Mouse (Mus musculus) hindbrain, postnatal 0 days (tissue): ENCODE measurements around the gene Siglecg. TPM values are rescaled to one million over a fixed set of nuclear protein-coding genes. Genes with fewer than 3 reads are reported as not detected.

Experiments
- ATAC-seq: fragments of 200-750 bp; cut with Nextera tagmentation; 2 replicates; pipeline ENCODE4 v1.8.0; 2017; ENCODE audit warnings: mild to moderate bottlenecking, moderate TSS enrichment, moderate library complexity
- DNase-seq: peaks from one replicate; pipeline ENCODE4 v3.0.0-alpha.2; 2015; ENCODE audit warnings: low spot score
- H3K27ac ChIP-seq: fragments of 300-500 bp; sonication (generic); 2 replicates; pipeline ENCODE4 v1.5.1; 2014; ENCODE audit warnings: mild to moderate bottlenecking
- H3K27me3 ChIP-seq: fragments of 300-500 bp; sonication (generic); 2 replicates; pipeline ENCODE4 v1.6.1; 2014; ENCODE audit warnings: low read length, mixed read lengths; ENCODE audit not compliant: insufficient read depth
- H3K36me3 ChIP-seq: fragments of 300-500 bp; sonication (generic); 2 replicates; pipeline ENCODE4 v1.6.1; 2014; ENCODE audit warnings: low read length, mixed read lengths; ENCODE audit not compliant: insufficient read depth
- H3K4me1 ChIP-seq: fragments of 300-500 bp; sonication (generic); 2 replicates; pipeline ENCODE4 v1.6.1; 2014; ENCODE audit warnings: antibody characterized with exemption, low read length, mixed read lengths; ENCODE audit not compliant: insufficient read depth
- H3K4me2 ChIP-seq: fragments of 300-500 bp; sonication (generic); 2 replicates; pipeline ENCODE4 v1.6.1; 2014; ENCODE audit warnings: low read depth, mild to moderate bottlenecking, low read length, moderate library complexity, mixed read lengths
- H3K4me3 ChIP-seq: fragments of 300-500 bp; sonication (generic); 2 replicates; pipeline ENCODE4 v1.5.1; 2014; ENCODE audit warnings: low read length
- H3K9ac ChIP-seq: fragments of 300-500 bp; sonication (generic); replicated peaks from 2 replicates; pipeline ENCODE4 v1.6.1; 2014; ENCODE audit warnings: mild to moderate bottlenecking, low read length, moderate library complexity, mixed read lengths
- H3K9me3 ChIP-seq: fragments of 300-500 bp; sonication (generic); 2 replicates; pipeline ENCODE4 v1.6.1; 2016; ENCODE audit warnings: low read length, mixed read lengths
- CTCF ChIP-seq: IDR thresholded peaks from 2 replicates; pipeline ENCODE4 v1.5.1; 2016; ENCODE audit warnings: antibody characterized with exemption, control low read depth, low read depth
- WGBS: fragments of 180-500 bp; shearing (Covaris S2); extraction: QIAGEN DNeasy Blood & Tissue Kit; methylation state at CpG from one replicate; pipeline ENCODE4 v1.1.7; 2014; 5-methylcytosine and 5-hydroxymethylcytosine counted together
- polyA plus RNA-seq: library from polyadenylated mRNA; unstranded; fragments of >200 nt; fragmentation: Nextera tagmentation; extraction: Ambion mirVana; gene quantifications from 2 replicates; pipeline ENCODE4 v1.2.1, GENCODE M21; 2015
- total RNA-seq: library from RNA; depleted of rRNA; stranded (reverse); fragments of >200 nt; gene quantifications from 2 replicates; pipeline ENCODE4 v1.2.3, GENCODE M21; 2014

The Siglecg gene
- total and polyA plus RNA-seq, 2 experiments from 2014 or later: not detected

DNA sequence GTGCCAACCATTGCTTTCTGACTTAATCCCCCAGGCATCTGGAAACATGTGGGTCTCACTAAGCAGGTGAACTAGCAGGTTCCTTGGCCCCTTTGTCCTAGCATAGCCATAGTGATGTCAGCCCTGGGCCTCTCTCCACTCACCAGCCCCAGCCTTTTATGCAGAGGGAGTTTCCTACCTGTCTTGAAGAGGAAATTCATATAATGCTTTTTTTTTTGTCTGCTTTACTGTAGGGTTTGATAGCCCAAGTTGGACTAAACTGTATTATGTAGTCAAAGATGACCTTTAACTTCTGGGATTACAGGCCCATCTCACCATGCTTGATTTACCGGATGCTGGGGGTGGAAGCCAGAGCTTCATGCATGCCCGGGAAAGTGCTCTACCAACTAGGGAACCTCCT lies 41.8 kb downstream of the Siglecg start:
- Histone ChIP-seq H3K4me1 (peaks cover 3% of the 10 kb centered on the region; the same call in 1 of the 2 replicates), H3K27ac (no peak overlapping the region), H3K4me3 (no peak overlapping the region), H3K9ac (no peak overlapping the region), H3K27me3 (no peaks in the 10 kb centered on the region), H3K9me3 (no peaks in the 10 kb centered on the region), H3K36me3 (peaks cover 13% of the 10 kb centered on the region; the same call in 1 of the 2 replicates), H3K4me2 (no peak overlapping the region)
- 98% methylated on average over 2 of the region's 2 CpGs for WGBS
- no peak for TF ChIP-seq CTCF
- ATAC-seq: no peak
- DNase-seq: no peak

DNA sequence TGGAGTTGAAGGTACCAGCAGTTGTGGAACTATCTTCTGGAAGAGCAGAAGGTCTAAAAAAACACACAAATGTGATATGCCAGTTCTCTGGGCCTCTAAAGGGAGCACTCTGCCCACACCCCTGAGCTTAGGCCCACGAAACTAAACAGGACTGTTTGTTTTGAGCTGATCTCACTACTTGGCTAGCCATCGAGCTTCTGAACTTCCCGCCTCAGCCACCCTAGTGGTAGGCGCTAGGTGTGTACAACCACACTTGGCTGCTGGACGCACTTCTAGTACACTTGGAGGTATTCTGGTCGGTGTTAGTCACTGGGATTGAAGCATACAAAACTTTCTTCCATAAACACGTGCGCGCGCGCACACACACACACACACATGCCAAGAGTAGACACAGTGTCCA lies 43.7 kb downstream of the Siglecg start:
- H3K4me2 ChIP-seq: no peak overlapping the region
- WGBS: 95% methylated on average over 11 of the region's 11 CpGs
- H3K27me3 ChIP-seq: no peaks in the 10 kb centered on the region
- peaks cover 21% of the 10 kb centered on the region; the same call in 1 of the 2 replicates for H3K36me3 ChIP-seq
- ATAC-seq: no peak
- TF ChIP-seq CTCF: no peak
- H3K4me1 ChIP-seq: no peaks in the 10 kb centered on the region
- H3K4me3 ChIP-seq: no peak overlapping the region
- no peaks in the 10 kb centered on the region for H3K9me3 ChIP-seq
- no peak overlapping the region for H3K27ac ChIP-seq
- no peak for DNase-seq
- no peak overlapping the region for H3K9ac ChIP-seq

- no peaks in the 10 kb centered on the region for H3K9me3 ChIP-seq
- 34% methylated on average over 4 of the region's 4 CpGs for WGBS
- ATAC-seq (peak; percentile 37; the same call in 1 of the 2 replicates), DNase-seq (peak; percentile 7)
- H3K4me3 ChIP-seq: no peak overlapping the region
- H3K4me1 ChIP-seq: no peaks in the 10 kb centered on the region
- H3K36me3 ChIP-seq: peaks cover 22% of the 10 kb centered on the region; the same call in 1 of the 2 replicates
- H3K27ac ChIP-seq: no peak overlapping the region
- H3K4me2 ChIP-seq: no peak overlapping the region
- TF ChIP-seq CTCF: peak; percentile 48
- no peaks in the 10 kb centered on the region for H3K27me3 ChIP-seq
- H3K9ac ChIP-seq: no peak overlapping the region
Observed at GRCm38 (mm10) chr7:43452609-43453008, 44.6 kb downstream of the Siglecg start.

DNA sequence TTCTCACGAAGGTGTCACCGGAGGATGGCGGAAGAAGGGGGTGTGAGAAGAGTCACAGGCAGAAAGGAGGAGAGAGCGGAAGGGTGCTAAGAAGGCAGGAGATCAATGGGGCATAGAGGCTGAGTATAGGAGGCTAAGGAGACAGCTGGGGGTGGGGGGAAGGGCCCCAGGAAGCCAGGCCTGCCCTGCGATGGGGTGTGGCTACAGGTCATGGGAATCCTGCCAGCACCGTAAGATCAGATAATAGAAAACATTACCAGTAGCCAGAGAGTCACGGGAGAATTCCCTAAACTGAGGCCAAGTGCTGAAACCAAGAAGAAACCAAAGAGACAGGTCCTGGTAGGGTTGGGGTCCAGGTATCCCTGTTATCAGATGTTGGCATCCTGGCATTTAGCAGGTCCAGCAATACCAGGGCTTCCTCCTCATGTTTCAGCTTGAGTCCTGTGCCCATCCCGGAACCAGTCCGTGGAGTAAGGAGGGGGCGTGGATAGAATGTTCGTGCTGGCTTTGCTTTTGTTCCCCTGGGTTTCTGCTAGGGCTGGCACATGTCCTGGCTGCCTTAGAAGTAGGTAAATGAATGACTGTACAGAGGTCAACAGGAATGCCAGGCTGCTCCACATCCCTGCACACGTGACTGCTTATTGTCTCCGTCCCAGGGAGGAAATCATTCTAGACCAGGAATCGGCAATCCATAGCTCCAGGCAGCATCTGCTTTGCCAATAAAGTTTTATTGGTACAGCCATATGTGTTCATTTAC lies 45.8 kb downstream of the Siglecg start:
- Histone ChIP-seq H3K4me2 (no peak overlapping the region), H3K4me1 (no peaks in the 10 kb centered on the region), H3K27ac (no peak overlapping the region), H3K4me3 (no peak overlapping the region), H3K9me3 (no peaks in the 10 kb centered on the region), H3K9ac (no peak overlapping the region), H3K27me3 (no peaks in the 10 kb centered on the region), H3K36me3 (peaks cover 22% of the 10 kb centered on the region; the same call in 1 of the 2 replicates)
- ATAC-seq: no peak
- no peak for DNase-seq
- TF ChIP-seq CTCF: no peak
- 85% methylated on average over 14 of the region's 14 CpGs for WGBS

- TF ChIP-seq CTCF: no peak
- no peaks in the 10 kb centered on the region for H3K4me1 ChIP-seq
- ATAC-seq: no peak
- 93% methylated on average over 6 of the region's 6 CpGs for WGBS
- H3K9ac ChIP-seq: no peak overlapping the region
- H3K9me3 ChIP-seq: no peaks in the 10 kb centered on the region
- no peak for DNase-seq
- H3K36me3 ChIP-seq: peaks cover 22% of the 10 kb centered on the region; the same call in 1 of the 2 replicates
- no peak overlapping the region for H3K4me3 ChIP-seq
- no peak overlapping the region for H3K27ac ChIP-seq
- no peak overlapping the region for H3K4me2 ChIP-seq
- H3K27me3 ChIP-seq: no peaks in the 10 kb centered on the region
Observed at GRCm38 (mm10) chr7:43454371-43454770, 46.4 kb downstream of the Siglecg start.

- Histone ChIP-seq H3K27me3 (no peaks in the 10 kb centered on the region), H3K9me3 (no peaks in the 10 kb centered on the region), H3K36me3 (no peaks in the 10 kb centered on the region), H3K4me2 (no peak within 1 kb of the TSS), H3K4me3 (no peak within 1 kb of the TSS), H3K27ac (no peak within 1 kb of the TSS), H3K9ac (no peak within 1 kb of the TSS), H3K4me1 (0 out of 2 replicates have a peak, but pooled peaks cover 4% of the 10 kb centered on the region)
- TF ChIP-seq CTCF: no peak
- whole genome bisulfite sequencing: 63% methylated on average over 4 of the region's 4 CpGs
- DNase-seq (no peak), ATAC-seq (no peak)
Observed at GRCm38 (mm10) chr7:43462851-43463250, 54.8 kb downstream of the Siglecg start, which contains the start of gene Vsig10l. Vsig10l (plus strand) TSS chr7:43463151.

GRCm38 (mm10) chr7:43463976-43464375 lies 56.0 kb downstream of the Siglecg start:
- no peak for ATAC-seq
- H3K4me1 ChIP-seq: 0 out of 2 replicates have a peak, but pooled peaks cover 4% of the 10 kb centered on the region
- no peaks in the 10 kb centered on the region for H3K9me3 ChIP-seq

More at GRCm38 (mm10) chr7:43463976-43464375, 56.0 kb downstream of the Siglecg start:
- WGBS: 89% methylated on average over 7 of the region's 7 CpGs
- no peak overlapping the region for H3K4me2 ChIP-seq
- DNase-seq: no peak
- no peaks in the 10 kb centered on the region for H3K36me3 ChIP-seq
- H3K27ac ChIP-seq: no peak overlapping the region
- H3K4me3 ChIP-seq: no peak overlapping the region
- TF ChIP-seq CTCF: no peak
- no peaks in the 10 kb centered on the region for H3K27me3 ChIP-seq
- no peak overlapping the region for H3K9ac ChIP-seq
